Mouse (Mus musculus) heart, adult 2 months (tissue): ENCODE data around the gene Rnf5.

Experiments
- CTCF ChIP-seq: fragments of 200-600 bp; IDR thresholded peaks from 2 replicates; pipeline ENCODE4 v1.8.1; 2022; ENCODE audit warnings: antibody characterized with exemption, mild to moderate bottlenecking, moderate library complexity
- EP300 ChIP-seq: fragments of 200-500 bp; IDR thresholded peaks from 2 replicates; pipeline ENCODE4 v1.6.1; 2011; ENCODE audit warnings: low read depth, low read length, control low read depth; ENCODE audit not compliant: insufficient read depth
- POLR2A ChIP-seq: fragments of 200-500 bp; IDR thresholded peaks from 2 replicates; pipeline ENCODE4 v1.6.1; 2011; ENCODE audit warnings: mild to moderate bottlenecking, low read depth, low read length, control low read depth; ENCODE audit not compliant: insufficient read depth

DNA sequence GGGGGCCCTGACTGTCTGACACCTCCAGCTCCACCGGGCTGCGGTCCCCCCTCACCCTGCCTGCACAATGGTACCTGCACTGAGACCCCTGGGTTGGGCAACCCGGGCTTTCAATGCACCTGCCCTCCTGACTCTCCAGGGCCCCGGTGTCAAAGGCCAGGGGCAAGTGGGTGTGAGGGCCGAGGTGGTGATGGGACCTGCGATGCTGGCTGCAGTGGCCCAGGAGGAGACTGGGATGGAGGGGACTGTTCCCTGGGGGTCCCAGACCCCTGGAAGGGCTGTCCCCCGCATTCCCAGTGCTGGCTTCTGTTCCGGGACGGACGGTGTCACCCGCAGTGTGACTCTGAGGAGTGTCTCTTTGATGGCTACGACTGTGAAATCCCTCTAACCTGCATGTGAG lies 21.0 kb downstream of the Rnf5 start:
- no peak for TF ChIP-seq CTCF
- no peak for TF ChIP-seq POLR2A
- no peak for TF ChIP-seq EP300
